Mouse (Mus musculus) inflammation-experienced regulatory T-cells, adult 6 months (primary cell): ENCODE results near the gene Kyat3. TPM values are rescaled to one million over a fixed set of nuclear protein-coding genes. Genes with fewer than 3 reads are reported as not detected.

Source experiments
- ATAC-seq: one replicate; pipeline ENCODE4 v1.8.0; 2017
- polyA plus RNA-seq, 3 experiments: library from polyadenylated mRNA; unstranded; fragments of 100-300 nt; shearing (Covaris generic); gene quantifications; one replicate each; pipeline ENCODE4 v1.2.1; 2017

Gene Kyat3
- polyA plus RNA-seq, 3 experiments from 2014 or later = 4.8 to 5.2 (median 4.8) TPM

DNA sequence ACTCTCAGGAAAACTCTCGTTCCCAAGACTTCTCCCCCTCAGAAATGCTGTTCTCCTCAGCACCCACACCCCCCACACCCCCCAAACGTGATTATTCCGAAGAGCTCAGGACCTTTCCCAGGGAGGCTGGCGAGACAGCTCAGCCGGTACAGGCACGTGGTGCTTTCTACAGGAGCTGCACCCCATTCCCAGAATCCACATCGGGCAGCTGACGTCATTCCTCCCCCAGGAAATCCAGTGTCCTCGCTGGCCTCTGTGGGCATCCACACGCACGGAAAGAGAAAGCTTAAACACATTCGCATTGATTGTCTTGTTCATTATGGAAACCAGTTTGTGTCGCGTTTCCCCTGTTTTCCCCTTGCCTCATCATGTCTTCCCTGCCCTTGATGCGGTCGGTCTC, 48.3 kb downstream of the Kyat3 start:
- no peak for ATAC-seq

DNA sequence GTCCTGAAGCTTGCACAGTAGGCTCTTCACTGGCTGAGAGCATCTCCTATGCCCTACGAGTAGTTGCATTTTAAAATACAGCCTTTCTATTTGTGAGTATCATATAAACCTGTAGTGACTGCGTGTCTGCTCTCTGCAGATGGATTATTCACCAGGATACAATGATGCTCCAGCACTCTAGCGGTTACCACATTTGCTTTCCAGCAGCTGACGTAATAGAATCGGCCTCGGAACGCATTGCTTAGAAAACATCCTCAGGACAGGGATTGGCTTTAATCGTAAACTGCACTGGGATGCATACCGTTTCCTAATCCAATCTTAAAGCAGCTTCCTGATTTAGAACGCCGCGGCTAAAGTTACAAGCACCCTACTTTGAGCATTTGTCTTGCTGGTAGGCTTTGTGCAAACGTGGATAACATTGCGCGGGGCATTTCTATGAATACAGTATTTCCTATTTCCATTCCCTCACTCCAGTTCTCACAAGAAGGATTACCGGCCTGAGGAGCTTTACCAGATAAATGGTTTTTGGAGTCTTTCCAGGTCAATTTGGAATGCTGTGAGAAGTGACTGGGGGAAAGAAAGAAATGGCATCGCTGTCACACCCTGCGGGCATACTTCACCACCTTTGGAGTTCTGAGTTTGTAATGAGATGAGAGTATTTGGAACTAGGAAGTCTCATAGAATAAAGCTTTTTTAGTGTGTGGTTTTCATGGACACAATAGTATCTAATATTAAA, 54.4 kb downstream of the Kyat3 start:
- no peak for ATAC-seq

- no peak for ATAC-seq
Observed at GRCm38 (mm10) chr3:142757841-142758240, 57.0 kb downstream of the Kyat3 start.

- no peak for ATAC-seq
Observed at GRCm38 (mm10) chr3:142758593-142758992, 57.7 kb downstream of the Kyat3 start.

- ATAC-seq = no peak
Observed at GRCm38 (mm10) chr3:142760356-142760755, 59.5 kb downstream of the Kyat3 start.

- ATAC-seq = peak; percentile 95
Observed at GRCm38 (mm10) chr3:142764995-142765777, 64.3 kb downstream of the Kyat3 start, which contains the start of gene Gtf2b. Gtf2b (plus strand) TSS chr3:142765045.

DNA sequence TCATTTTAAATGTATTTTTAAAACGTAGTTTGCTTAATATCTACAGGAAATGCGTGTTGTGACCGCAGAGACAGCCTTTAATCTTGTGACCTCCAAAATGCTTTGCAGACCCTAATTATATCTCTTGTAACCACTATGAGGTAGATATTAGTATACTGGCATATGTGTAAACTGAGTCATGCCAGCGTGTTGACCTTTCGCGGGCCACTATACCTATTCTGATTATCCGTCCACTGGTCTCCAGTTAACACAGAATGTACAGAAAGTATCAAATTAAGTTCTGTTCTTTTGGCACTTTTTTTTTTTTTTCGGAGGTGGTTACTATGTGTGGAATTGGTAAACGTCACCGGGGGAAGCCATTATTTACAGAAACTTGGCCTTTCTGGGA, 64.9 kb downstream of the Kyat3 start:
- ATAC-seq = peak; percentile 29

- no peak for ATAC-seq
Observed at GRCm38 (mm10) chr3:142768498-142768897, 67.6 kb downstream of the Kyat3 start.

- no peak for ATAC-seq
Observed at GRCm38 (mm10) chr3:142770518-142770917, 69.7 kb downstream of the Kyat3 start.

- no peak for ATAC-seq
Observed at GRCm38 (mm10) chr3:142773538-142774191, 72.8 kb downstream of the Kyat3 start.

GRCm38 (mm10) chr3:142777227-142777626, 76.4 kb downstream of the Kyat3 start:
- ATAC-seq = no peak

- ATAC-seq = no peak
Observed at GRCm38 (mm10) chr3:142786423-142787072, 85.7 kb downstream of the Kyat3 start.

DNA sequence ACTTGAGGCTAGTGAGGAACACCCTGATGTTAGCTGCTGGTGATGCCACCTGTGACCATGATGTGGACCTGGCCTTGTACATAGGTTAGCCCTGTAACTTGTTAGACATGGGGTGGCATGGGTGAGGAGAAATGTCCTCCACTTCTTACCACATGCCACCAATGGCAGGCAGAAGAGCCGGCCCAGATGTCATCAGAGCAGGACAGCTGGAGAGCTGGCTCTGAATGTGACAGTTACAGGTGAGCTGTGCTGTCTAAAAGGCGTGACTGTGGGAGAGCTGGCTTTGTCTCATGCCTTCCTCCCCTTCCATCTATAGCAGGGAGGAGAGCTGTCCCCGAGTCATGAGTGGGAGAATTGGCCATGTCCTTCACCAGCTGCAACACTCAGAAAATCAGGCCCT, 94.7 kb downstream of the Kyat3 start:
- ATAC-seq = no peak

Other genes starting within 250 kb of the Kyat3 start
- gene Gbp5, start 207.1 kb upstream of the Kyat3 start, polyA plus RNA-seq = 10 to 100 TPM; 12.0 to 15.8 (median 12.4) TPM
- 100 to 1,000 TPM; 180 to 223 (median 211) TPM for gene Gbp7, start 170.7 kb upstream of the Kyat3 start, polyA plus RNA-seq
- 100 to 1,000 TPM in 1 of 3 experiments, 10 to 100 TPM in 2; 71.3 to 113 (median 80.8) TPM for gene Gbp3, start 141.0 kb upstream of the Kyat3 start, polyA plus RNA-seq
- gene Gbp2b, start 106.2 kb upstream of the Kyat3 start, polyA plus RNA-seq = 10 to 100 TPM in 2 of 3 experiments, under 1 TPM in 1; 0.68 to 84.0 (median 22.4) TPM
- 100 to 1,000 TPM; 114 to 125 (median 118) TPM for gene Gbp2, start 80.4 kb upstream of the Kyat3 start, polyA plus RNA-seq
- 10 to 100 TPM; 50.6 to 74.3 (median 73.9) TPM for gene Gtf2b, start 64.0 kb downstream of the Kyat3 start, polyA plus RNA-seq
- gene Pkn2, start 181.0 kb downstream of the Kyat3 start, polyA plus RNA-seq = 10 to 100 TPM; 12.3 to 17.3 (median 15.0) TPM